Mouse (Mus musculus) heart, postnatal 10 days (tissue): Measurements from ENCODE around the gene Kdm4b. TPM values are rescaled to one million over a fixed set of nuclear protein-coding genes. Genes with fewer than 3 reads are reported as not detected.

Source experiments
- DNase-seq, 2 experiments: peaks; one replicate each; pipeline ENCODE4 v3.0.0; 2021
- intact Hi-C: fragments of 180-260 bp; cut with DNase I; formaldehyde crosslinking; loops from one replicate; pipeline ENCODE4 v1.15.1; 2025
- total RNA-seq, 2 experiments: library from RNA; stranded (reverse); gene quantifications; 2 replicates each; pipeline ENCODE4 v1.2.3; 2021

Kdm4b gene
- total RNA-seq, 2 experiments from 2014 or later, result 42.4 to 44.9 TPM

DNA sequence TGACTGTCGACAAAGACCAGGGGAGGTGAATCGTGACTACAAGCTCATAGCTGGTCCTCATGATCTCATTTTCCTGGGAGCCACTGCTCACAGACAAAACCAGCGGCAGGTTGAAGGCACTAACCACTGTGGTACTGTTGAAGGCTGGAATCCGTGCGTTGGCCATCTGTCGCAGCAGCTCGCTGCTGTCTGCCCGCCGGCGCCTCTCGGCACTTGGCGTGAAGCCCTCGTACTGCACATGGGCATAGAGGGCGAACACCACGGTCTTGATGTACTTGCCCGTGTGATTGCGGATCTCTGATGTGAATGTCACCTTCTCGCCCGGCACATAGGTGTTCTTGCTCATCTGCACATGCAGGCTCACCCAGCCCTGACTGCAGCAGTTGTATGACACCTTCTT lies 31.6 kb upstream of the Kdm4b start:
- peak in 1 of 2 experiments; percentile 20 for DNase-seq
- intact Hi-C loops, result no loop called here

DNA sequence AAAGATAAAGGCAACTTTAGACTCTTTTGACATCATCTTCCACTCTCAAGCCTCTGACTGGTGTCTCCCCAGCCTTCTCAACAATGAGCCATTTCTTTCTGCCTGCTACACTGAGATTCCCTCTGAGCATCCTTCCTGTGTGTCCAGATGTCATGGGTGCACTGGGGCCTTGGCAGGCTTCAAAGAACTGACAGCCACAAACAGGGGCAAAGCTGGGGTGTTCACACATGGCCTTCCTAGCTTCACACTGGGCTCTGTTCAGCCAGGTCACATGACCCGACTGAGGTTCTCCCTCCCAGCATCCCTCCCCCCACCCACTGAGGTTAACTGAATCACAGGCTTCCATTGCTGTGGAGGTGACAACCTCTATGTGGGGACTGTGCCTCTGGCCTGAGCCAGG lies 29.7 kb upstream of the Kdm4b start:
- no peak for DNase-seq
- intact Hi-C loops, result no loop called here

DNA sequence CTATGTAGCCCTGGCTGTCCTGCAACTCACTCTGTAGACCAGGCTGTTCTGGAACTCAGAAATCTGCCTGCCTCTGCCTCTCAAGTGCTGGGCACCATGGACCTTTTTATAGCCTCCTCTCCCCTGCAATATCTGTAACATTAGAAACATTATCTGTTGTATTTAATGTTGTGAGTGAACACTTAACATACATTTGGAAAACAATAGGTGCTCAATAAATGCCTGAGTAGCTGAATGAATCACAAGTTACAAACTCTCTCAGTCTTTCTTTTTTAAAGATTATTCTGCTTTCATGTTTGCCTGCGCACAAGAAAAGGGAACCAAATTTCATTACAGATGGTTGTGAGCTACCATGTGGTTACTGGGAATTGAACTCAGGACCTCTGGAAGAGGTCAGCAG lies 27.6 kb upstream of the Kdm4b start:
- intact Hi-C loops, result no loop called here
- no peak for DNase-seq

DNA sequence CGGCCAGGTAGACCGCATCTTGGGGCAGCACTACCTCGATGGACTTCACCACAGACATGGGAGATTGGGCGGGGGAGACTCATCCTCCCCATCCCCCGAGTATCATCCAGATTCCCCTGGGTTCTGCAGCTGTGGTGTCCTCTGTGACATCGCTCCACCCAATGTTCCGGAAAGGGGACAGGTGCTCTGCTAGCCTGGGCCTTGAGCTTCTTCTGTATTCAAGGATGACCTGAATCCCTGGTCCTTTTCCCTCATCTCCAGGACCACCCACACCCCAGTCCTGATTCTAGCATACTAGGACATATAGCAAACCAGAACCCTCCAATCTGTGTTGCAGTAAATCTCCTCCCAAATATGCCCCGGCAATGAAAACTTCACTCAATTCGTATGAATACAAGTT lies 25.7 kb upstream of the Kdm4b start, which contains the start of gene Arrdc5:
Gene Arrdc5 (minus strand): TSS at position 101 of the 400 bp plus-strand sequence.
- no peak for DNase-seq
- intact Hi-C loops, result no loop called here

DNA sequence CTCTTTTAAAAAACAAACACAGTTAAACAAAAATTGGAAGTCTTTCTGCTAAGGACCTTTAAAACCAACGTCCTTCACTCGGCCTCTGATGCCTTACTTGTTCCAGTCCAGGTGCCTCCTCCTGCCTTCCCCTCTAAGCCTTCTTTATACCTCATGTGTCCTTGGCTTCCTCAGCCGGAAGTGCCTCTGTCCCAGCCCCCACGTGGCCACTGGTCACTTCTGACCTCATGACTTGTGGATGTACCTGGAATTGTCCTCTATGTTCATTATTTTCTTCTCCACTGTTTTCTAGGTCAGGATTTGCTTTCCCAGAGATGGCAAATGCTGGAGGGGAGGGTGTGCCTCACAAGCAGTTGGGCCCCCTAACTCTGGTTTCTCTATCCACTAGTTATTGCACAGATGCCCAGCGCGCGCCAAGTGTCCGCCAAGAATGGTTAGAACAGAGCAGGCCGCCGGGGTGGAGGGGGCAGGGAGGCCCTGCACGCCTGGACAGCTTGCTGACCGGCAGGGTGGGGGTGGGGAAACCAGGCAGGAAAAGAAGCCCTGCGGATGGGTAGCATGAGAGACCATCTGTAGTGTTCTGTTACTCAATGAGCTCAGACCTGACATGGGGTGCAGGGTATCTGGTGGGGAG lies 23.4 kb upstream of the Kdm4b start:
- no peak for DNase-seq
- intact Hi-C loops, result no loop called here

DNA sequence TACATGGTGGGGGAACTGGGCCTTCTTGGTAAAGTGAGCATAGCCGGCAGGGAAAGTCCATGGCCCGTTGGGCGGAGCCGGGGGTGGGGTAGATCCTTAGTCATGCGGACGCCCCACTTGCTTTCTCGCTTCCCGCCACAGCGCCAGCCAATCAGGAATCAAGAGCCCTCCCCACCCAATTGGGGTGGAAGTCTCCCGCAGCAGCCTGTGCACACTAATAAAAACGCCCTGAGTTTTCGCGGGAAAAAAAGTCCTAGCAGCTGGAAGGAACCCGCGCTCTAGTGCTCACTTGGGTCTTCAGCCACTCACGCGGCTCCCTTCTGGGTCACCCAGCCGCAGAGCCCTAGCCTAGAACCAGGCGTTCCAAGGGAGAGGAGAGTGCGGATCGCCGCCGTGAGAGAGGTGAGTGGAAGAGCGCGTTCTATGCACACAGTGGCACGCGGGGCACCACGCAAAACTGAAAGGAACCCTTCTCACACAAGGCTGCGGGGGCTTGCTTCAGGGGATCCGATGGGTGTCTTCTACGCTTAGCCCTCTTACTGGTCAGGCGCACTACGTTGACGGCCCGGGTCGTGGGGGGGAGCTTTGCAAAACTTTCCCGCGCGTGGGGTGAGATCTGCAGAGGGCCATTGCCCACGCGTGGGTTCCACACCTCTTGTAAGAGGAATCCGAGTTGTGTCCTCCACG lies 22.6 kb upstream of the Kdm4b start, which contains the start of gene Uhrf1:
Gene Uhrf1 (plus strand): TSS at position 162 of the 687 bp plus-strand sequence.
- DNase-seq, result peak; percentile 84 to 86
- intact Hi-C loops, result loop anchor here (1.0 kb wide), 1 partner anchor 21 kb away; no protein-coding TSS in a partner anchor

DNA sequence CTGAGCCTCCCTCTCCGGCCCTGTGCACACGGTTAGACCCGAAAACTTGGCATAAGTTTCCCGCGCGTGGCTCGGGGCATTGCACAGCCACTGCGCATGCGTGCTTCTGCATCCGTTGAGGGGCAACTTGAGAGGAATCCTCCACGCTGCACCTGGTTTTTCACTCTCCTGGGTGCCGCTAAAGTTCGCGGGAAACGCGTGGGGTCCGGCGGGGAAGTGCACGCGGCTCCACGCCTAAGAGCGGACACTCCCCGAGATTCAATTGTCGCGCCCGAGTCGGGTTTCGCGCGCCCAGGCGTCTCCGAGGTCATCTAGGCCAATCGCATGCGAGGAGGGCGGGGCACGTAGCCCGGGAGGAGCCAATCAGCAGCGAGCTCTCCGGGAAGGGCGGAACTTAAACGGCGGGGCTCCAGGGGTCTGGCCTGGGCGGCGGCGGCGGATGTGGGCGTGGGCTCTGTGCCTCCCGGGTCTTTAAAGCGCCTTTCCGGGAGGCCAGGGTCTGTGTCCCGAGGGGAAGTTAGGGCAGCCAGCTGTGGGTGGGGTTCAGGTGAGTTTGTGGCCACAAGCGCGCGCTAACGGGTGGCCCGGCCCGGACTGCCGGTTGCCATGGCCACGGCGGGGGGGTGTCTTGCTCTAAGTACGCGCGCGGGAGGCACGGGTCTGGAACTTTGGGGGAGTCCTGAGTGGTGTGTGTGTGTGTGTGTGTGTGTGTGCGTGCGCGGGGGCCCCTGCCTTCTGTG lies 21.8 kb upstream of the Kdm4b start:
- DNase-seq, result peak; percentile 98
- intact Hi-C loops, result loop anchor here (1.0 kb wide), 1 partner anchor 20 kb away; no protein-coding TSS in a partner anchor

DNA sequence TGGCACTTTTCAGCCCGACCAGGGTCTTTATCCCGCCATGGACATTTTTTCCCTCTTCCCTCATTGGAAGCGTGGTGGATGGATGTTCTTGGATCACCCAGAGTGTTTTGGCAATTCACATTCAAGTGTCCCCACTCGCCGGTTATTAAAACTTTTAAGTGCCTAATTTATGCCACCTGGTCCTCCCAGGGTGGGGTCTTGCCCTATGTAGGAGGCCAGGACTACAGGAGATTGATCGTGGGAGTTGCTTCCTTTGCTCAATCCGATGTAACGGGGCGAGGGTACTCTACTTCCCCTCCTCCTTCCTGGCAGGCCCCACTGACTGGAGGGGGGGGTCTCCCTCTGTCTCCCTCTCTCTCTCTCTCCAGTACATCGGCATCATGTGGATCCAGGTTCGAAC lies 21.1 kb upstream of the Kdm4b start:
- no peak for DNase-seq
- intact Hi-C loops, result no loop called here

DNA sequence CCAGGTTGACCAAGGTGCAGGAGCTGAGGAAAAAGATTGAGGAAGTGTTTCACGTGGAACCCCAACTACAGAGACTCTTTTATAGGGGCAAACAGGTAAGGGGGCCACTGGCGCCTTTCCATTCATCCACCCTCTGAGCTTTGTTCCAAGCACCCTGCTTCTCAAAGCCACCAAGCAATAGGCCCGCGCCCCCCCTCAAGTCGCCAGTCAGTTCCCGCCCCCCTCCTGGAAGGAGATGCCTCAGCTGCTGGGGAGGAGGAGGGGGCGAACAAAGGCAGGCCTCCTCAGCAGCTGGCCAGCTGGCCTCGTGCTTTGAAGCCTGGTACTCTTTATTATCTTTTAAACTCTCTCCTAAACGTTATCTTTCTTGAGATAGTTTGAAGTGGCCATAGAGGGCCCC lies 20.7 kb upstream of the Kdm4b start:
- intact Hi-C loops, result no loop called here
- DNase-seq, result no peak

DNA sequence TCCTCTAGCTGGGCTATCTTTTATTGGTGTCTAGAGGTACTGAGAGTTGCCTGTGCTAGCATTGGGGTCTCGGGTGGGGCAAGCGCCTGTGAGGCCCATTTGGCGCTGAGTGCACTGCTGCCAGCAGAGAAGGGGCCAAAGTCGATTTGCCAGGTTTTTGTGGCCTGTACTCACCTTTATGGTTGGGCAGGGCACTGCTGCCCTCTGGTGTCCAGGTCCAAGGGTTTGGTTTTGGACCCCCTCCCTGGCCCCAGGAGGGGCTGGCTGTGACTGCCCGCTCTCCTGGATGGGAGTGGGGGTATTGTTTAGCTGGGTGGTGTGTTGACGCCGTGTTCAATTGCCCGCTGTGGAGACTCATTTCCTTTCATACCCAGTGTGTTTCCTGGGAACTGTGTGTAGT lies 20.0 kb upstream of the Kdm4b start:
- intact Hi-C loops, result no loop called here
- no peak for DNase-seq

DNA sequence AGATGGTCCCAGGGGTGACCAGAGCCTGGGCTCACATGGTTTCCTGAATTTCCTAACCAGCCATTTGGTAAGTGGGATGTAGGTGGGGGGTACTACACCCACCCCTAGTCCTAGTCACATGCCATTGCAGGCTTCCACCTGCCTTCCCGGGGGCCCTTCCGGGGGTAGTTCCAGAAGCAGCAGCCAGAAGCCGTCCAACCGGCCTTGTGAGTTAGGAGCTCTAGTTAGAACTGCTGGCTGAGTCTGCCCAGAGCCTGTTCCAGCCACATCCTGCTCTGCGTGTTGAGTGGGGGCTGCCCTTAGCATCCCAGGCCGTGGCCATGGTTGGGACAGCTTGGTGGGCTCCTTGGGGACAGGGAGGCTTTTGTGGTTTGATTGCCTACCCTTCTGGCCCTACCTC lies 17.8 kb upstream of the Kdm4b start:
- DNase-seq, result no peak

DNA sequence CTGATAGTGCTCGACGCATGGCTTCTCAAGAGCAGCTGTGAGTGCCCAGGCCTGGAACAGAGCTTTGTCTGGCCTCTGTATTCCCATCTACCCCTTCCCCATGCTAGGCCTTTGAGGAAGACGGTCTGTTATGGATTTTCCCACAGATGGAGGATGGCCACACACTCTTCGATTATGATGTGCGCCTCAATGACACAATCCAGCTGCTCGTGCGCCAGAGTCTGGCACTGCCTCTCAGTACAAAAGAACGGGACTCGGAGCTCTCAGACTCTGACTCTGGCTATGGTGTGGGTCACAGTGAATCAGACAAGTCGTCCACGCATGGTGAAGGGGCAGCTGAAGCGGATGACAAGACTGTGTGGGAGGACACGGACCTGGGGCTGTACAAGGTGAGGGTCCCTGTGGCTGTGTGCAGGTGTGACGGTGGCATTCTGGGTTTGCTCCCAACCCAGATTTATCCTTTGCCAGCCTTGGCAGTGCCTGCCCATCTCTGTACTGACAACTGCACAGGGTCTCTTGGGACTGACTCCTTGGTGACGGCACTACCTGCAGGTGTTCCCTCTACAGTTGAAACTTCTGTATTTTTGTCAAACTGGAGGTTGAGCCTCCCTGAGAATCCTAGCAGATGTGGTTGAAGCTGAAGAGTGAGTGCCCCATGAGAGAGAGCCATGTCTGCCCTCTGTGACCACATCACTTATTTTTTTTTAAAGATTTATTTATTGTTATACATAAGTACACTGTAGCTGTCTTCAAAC lies 16.5 kb upstream of the Kdm4b start:
- DNase-seq, result no peak
- intact Hi-C loops, result no loop called here

More for the DNA sequence above, 17.8 kb upstream of the Kdm4b start:
- intact Hi-C loops, result no loop called here

DNA sequence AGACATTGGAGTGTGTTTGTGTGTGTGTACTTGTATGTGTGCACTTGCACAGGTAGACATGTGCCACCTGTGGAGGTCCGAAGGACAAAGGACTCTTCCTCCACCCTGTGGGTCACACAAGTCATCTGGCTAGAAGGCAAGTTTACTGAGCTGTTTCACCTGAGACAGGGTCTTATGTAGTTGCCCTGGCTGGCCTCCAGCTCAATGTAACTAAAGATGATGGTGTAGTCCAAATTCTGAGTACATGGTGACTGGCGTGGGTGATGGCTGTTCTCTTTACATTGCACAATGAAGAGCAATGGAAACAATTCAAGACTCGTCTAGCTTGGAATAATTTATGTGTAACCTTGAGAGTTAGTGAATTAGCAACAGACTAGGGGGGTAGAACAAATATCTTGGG lies 1.4 kb upstream of the Kdm4b start:
- intact Hi-C loops, result loop anchor here (1.0 kb wide), 1 partner anchor 21 kb away; the partner anchor contains the start of gene Uhrf1
- DNase-seq, result no peak

DNA sequence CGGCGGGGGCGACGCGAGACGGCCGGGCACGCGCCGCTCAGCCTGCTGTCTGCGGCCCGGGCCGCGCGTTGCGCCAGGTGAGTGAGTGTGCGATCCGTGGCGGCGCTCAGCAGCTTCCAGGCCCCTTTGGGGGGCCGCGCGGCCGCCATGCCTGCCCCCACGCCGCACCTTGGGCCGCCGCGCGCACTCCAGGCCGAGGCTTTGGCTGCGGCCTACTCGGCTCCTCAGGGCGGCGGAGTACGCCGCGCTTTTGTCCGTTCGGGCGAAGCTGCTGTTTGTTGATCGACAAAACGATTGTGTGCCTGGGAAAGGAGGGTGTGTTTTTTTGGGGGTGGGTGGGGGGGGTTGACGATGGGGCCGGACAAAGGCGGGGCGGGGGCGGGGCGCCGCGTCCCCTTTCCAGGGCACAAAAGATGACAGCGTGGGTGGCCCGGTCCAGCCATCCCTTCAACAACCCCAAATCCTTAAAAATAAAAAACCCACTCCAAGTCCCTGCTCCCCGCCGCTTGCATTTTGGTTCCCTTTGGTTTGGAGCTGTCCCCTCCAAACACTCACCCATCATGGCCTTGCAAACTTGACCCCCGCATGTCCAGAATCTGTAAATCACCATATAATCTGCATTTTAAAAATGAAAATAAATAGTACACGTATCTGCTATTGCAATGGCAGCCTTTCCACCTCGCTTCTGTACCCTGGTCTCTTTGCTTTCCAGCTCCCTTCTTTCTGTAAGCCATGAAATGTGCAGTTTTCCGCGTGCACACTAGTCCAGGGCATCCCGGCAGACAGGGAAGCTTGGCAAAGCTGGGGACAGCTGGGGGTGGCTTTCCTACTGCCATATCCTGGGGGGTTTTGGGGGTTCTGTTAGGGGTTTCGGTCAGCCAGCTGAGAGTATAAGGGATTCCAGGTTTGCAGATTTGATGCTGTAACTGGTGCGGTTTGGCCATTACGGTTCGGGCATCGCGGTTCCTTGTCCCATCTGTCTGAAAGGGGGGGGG lies 588 bp downstream of the Kdm4b start:
- DNase-seq, result peak in 1 of 2 experiments; percentile 32
- intact Hi-C loops, result no loop called here

DNA sequence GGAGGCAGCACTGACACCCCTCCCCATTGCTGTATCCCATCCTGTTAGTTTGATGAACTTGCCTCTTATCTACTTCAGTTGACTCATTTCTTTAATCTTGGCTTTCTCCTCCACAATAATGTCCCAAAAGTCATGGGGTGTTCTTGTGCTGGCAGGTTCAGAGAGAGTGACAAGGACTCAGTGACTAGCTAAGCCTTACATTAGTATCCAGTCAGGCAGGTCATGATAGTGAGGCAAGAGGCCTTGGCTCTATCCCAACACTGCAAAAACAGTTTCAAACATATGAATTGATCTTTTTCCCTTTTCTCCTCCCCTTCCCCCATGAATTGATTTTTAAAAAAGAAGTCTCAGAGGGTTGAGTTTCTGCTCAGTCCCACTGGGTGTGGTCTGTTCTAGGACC lies 3.4 kb downstream of the Kdm4b start:
- DNase-seq, result no peak
- intact Hi-C loops, result no loop called here

DNA sequence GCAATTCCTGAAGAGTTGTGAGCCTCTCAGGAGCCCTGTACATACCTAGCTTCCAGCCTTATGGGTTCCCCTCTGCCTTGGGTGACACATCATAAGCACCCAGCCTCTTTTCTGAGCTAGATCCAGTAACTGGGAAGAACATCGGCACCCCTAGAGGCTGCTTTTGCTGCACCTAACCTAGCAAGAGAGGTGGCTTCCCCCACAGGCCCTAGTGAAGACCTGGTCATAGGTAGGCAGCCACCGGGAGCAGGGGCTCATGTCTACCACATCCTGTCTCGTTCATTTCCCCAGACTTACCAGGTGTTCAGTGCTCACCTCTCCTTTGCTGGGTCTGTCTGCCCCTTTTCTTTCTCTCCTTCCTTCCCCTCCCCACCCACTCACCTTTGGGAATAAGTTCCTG lies 4.5 kb downstream of the Kdm4b start:
- intact Hi-C loops, result no loop called here
- no peak for DNase-seq

DNA sequence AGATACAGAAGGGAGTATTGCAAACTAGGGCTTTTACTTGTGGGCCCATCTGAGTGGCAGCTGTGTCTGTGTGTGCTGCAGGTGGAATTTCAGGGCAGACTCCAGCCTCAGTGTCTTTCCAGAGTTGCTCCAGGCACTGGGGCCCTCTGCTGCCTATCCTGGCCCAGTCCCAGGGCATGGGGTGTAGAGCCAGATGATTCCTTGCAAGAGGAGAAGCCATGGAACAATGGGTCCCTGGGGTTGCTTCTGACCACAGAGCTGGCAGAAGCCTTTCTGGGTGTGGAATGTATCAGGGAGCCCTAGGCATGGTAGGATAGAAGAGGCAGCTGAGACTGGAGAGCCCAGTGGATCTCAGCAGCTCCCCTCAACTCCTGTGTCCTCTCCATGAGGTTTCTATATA lies 5.4 kb downstream of the Kdm4b start:
- DNase-seq, result peak; percentile 24 to 36
- intact Hi-C loops, result no loop called here

DNA sequence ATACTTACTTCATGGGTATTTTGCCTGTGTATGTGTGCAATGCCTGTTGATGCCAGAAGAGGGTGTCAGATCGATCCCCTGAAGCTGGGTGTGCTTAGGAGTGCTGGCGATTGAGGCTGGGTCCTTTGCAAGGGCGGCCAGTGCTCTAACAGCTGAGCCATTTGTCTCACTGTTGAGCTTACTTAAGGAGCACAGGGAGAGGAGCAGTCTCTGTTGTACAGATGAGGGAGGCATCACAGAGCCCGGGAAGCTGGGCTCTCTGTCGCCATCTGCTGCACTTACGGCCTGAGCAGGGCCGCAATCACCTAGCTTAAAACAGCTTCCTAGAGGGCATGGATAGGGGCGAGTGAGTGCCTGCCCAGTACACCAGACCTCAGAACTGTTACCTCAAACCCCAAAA lies 7.1 kb downstream of the Kdm4b start:
- intact Hi-C loops, result no loop called here
- no peak for DNase-seq

DNA sequence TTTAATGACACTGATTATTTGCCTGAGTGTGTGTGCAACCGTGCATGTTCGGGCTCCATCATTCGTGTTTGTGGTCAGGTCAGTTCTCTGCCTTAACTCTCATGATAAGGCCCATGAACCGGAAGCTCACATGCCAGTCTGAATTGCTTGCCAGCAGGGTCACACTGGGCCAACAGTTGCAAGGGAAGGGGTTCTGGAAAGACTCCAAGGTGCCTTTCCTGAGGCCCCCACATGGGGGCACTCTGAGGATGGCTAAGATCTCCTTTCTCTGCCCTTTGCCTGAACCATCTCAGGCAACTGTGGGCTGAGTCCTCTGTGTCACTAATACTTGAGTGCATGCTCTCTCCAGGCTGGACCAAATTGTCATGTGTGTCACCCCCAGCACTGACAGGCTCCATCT lies 11.3 kb downstream of the Kdm4b start:
- intact Hi-C loops, result no loop called here
- peak; percentile 77 to 84 for DNase-seq

DNA sequence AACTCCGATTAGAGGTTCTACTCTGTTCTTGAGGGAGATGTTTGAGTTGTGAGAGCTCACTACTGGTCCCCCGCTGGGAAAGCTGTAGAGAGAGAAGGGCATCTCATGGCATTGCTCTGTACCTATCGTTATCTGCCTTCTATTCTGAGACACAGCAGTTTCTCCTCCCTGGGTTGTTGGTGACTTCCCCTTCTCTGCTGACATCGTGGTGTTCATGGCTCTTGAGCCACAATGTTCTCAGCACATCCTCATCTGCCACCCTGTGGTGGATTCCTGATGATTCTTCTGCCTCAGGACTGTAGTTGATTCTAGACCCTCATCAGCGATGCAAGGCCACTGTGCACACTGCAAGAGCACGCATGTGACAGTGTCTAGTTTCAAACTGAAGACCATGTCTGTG lies 11.9 kb downstream of the Kdm4b start:
- no peak for DNase-seq
- intact Hi-C loops, result no loop called here
